Mouse (Mus musculus): ENCODE results near the gene Arhgef19. TPM values are rescaled to one million over a fixed set of nuclear protein-coding genes. Genes with fewer than 3 reads are reported as not detected.
A peak's percentile ranks its signal among the peaks of the same experiment; 100 is the strongest.

Gene Arhgef19
- polyA plus RNA-seq, 1 experiment from 2014 or later: 19.2 TPM

- Histone ChIP-seq H3K9me3 (no peaks in the 10 kb centered on the region), H3K4me3 (peak overlapping the region; percentile 33), H3K27me3 (peaks cover 40% of the 10 kb centered on the region), H3K4me1 (peaks cover 41% of the 10 kb centered on the region), H3K9ac (no peak overlapping the region), H3K36me3 (no peaks in the 10 kb centered on the region), H3K27ac (no peak overlapping the region), H3K4me2 (peak overlapping the region; percentile 61)
- no peak for ATAC-seq (ENCODE audit: borderline replicate concordance, extremely low read depth, low FRiP score, low TSS enrichment)
- 3% methylated on average over 36 of the region's 47 CpGs for WGBS
Measured at GRCm38 (mm10) chr4:141291571-141292375, 52.5 kb downstream of the Arhgef19 start.

DNA sequence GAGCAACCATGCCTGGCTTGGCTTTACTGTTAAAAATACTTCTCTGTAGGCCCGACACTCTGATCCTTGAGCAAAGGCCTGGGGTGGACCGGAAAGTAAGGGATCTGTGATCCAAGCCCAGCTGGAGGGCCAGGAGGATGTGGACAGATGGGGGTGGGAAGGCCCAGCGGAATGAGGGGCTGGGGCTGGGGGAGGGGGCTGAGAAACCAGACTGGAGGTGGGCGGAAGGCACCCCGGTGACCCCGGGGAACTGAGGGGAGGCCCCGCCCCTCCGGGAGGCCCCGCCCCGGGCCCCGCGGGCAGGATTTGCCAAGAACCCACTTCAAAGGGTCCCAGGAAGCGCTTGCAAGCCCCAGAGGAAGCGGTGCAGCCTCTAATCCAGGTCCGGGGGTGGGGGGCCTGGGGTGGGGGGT, 56.5 kb downstream of the Arhgef19 start:
- Histone ChIP-seq H3K36me3 (no peaks in the 10 kb centered on the region), H3K9ac (no peak overlapping the region; the same call in 1 of the 2 replicates), H3K27me3 (peaks cover 39% of the 10 kb centered on the region), H3K4me2 (peak overlapping the region; percentile 44), H3K4me3 (peak overlapping the region; percentile 10; the same call in 1 of the 2 replicates), H3K4me1 (peaks cover 39% of the 10 kb centered on the region), H3K27ac (no peak overlapping the region), H3K9me3 (no peaks in the 10 kb centered on the region)
- no peak for ATAC-seq (ENCODE audit: borderline replicate concordance, extremely low read depth, low FRiP score, low TSS enrichment)
- WGBS: 6% methylated on average over 12 of the region's 15 CpGs

DNA sequence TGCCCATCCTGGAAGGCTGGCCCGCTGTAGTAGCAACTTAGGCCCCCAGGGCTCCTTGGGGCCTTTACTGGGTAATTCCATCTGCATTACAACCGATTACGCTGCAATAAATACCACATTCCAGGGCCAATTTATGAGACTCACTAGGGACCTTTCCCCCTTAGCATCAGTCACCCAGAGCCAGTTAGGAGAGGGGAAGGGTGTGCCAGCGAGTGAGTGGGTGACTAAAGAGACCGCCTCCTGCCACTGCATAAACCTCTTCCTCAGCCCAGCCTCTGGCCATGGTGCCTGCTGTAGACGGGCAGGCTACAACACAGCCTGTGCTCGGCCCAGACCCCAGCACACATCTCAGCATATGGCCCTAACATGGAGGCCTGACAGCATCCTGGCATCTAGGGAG, 58.6 kb downstream of the Arhgef19 start:
- 66% methylated on average over 7 of the region's 7 CpGs for WGBS
- H3K4me2 ChIP-seq: no peak overlapping the region
- H3K36me3 ChIP-seq: no peaks in the 10 kb centered on the region
- no peak overlapping the region for H3K4me3 ChIP-seq
- ATAC-seq (ENCODE audit: borderline replicate concordance, extremely low read depth, low FRiP score, low TSS enrichment): no peak
- no peaks in the 10 kb centered on the region for H3K9me3 ChIP-seq
- no peak overlapping the region for H3K27ac ChIP-seq
- H3K9ac ChIP-seq: no peak overlapping the region
- H3K27me3 ChIP-seq: peaks cover 41% of the 10 kb centered on the region
- H3K4me1 ChIP-seq: peaks cover 38% of the 10 kb centered on the region

DNA sequence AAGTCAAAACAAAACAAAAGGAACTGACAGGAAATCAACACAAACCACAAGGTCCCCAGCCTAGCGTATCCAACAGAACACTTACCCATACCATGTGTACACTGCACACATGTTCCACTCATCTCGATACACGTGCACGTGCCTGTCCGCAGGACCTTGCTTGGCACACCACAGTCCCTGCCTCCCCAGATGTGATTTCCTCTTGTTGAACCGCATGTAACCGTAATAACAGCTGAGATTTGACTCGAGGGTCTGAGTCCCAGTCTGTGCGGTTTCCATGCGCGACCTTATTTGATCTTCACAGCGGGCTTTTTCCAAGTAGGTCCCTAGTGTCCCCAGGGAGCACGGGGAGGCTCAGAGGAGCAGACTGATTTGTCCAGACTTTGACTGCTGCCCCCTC, 60.1 kb downstream of the Arhgef19 start:
- peaks cover 50% of the 10 kb centered on the region for H3K4me1 ChIP-seq
- no peak overlapping the region for H3K27ac ChIP-seq
- peaks cover 44% of the 10 kb centered on the region for H3K27me3 ChIP-seq
- 48% methylated on average over 13 of the region's 13 CpGs for WGBS
- ATAC-seq (ENCODE audit: borderline replicate concordance, extremely low read depth, low FRiP score, low TSS enrichment): no peak
- no peaks in the 10 kb centered on the region for H3K9me3 ChIP-seq
- no peak overlapping the region for H3K4me2 ChIP-seq
- no peak overlapping the region for H3K9ac ChIP-seq
- no peak overlapping the region for H3K4me3 ChIP-seq
- no peaks in the 10 kb centered on the region for H3K36me3 ChIP-seq

- H3K4me3 ChIP-seq: no peak overlapping the region
- H3K9ac ChIP-seq: no peak overlapping the region
- H3K4me1 ChIP-seq: peaks cover 52% of the 10 kb centered on the region
- no peak overlapping the region for H3K4me2 ChIP-seq
- H3K27me3 ChIP-seq: peaks cover 44% of the 10 kb centered on the region
- no peak for ATAC-seq (ENCODE audit: borderline replicate concordance, extremely low read depth, low FRiP score, low TSS enrichment)
- WGBS: 52% methylated on average over 4 of the region's 4 CpGs
- H3K36me3 ChIP-seq: no peaks in the 10 kb centered on the region
- H3K27ac ChIP-seq: no peak overlapping the region
- no peaks in the 10 kb centered on the region for H3K9me3 ChIP-seq
Measured at GRCm38 (mm10) chr4:141300196-141300595, 60.9 kb downstream of the Arhgef19 start.

DNA sequence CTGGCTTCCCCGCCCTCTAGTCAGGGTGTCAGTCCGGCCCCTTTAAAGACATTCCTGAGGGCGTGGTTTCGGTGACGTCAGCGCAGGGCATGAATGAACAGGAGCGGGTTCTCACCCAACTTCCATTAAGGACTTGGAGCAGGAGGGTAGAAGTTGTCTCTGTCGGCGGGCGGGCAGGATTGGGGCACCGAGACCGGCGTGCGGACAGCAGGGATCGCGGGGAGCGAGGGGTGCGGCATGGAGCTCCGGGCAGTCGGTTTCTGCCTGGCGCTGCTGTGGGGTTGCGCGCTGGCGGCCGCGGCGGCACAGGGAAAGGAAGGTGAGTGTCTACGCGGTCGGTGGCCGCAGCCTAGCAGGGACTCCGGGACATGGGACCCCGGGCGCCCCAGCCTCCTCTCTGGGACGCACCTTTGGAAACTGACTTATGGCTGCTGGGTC, 61.8 kb downstream of the Arhgef19 start, which contains the start of gene Epha2:
TSS of gene Epha2 (plus strand) at position 125 of the 438 bp plus-strand sequence.
- peak; percentile 50; the same call in 1 of the 2 replicates for ATAC-seq (ENCODE audit: borderline replicate concordance, extremely low read depth, low FRiP score, low TSS enrichment)
- H3K4me2 ChIP-seq: peak within 1 kb of the TSS; percentile 91
- peak within 1 kb of the TSS; percentile 89 for H3K4me3 ChIP-seq
- WGBS: 1% methylated on average over 28 of the region's 35 CpGs
- no peaks in the 10 kb centered on the region for H3K9me3 ChIP-seq
- H3K27ac ChIP-seq: peak within 1 kb of the TSS; percentile 76
- H3K27me3 ChIP-seq: peaks cover 44% of the 10 kb centered on the region
- peaks cover 52% of the 10 kb centered on the region for H3K4me1 ChIP-seq
- peak within 1 kb of the TSS; percentile 86 for H3K9ac ChIP-seq
- H3K36me3 ChIP-seq: no peaks in the 10 kb centered on the region

- no peaks in the 10 kb centered on the region for H3K36me3 ChIP-seq
- WGBS: 1% methylated on average over 51 of the region's 51 CpGs
- no peaks in the 10 kb centered on the region for H3K9me3 ChIP-seq
- H3K4me3 ChIP-seq: peak overlapping the region; percentile 89
- H3K4me2 ChIP-seq: peak overlapping the region; percentile 91
- H3K9ac ChIP-seq: peak overlapping the region; percentile 86
- H3K27me3 ChIP-seq: peaks cover 44% of the 10 kb centered on the region
- H3K27ac ChIP-seq: peak overlapping the region; percentile 76
- ATAC-seq (ENCODE audit: borderline replicate concordance, extremely low read depth, low FRiP score, low TSS enrichment): no peak
- H3K4me1 ChIP-seq: peaks cover 59% of the 10 kb centered on the region
Measured at GRCm38 (mm10) chr4:141301591-141302427, 62.5 kb downstream of the Arhgef19 start.

GRCm38 (mm10) chr4:141302428-141303401, 63.4 kb downstream of the Arhgef19 start:
- Histone ChIP-seq H3K27ac (peak overlapping the region; percentile 76), H3K27me3 (peaks cover 40% of the 10 kb centered on the region), H3K9me3 (no peaks in the 10 kb centered on the region), H3K36me3 (no peaks in the 10 kb centered on the region), H3K4me2 (peak overlapping the region; percentile 91), H3K4me1 (peaks cover 61% of the 10 kb centered on the region), H3K9ac (peak overlapping the region; percentile 86), H3K4me3 (peak overlapping the region; percentile 89)
- 11% methylated on average over 27 of the region's 27 CpGs for WGBS
- ATAC-seq (ENCODE audit: borderline replicate concordance, extremely low read depth, low FRiP score, low TSS enrichment): no peak

DNA sequence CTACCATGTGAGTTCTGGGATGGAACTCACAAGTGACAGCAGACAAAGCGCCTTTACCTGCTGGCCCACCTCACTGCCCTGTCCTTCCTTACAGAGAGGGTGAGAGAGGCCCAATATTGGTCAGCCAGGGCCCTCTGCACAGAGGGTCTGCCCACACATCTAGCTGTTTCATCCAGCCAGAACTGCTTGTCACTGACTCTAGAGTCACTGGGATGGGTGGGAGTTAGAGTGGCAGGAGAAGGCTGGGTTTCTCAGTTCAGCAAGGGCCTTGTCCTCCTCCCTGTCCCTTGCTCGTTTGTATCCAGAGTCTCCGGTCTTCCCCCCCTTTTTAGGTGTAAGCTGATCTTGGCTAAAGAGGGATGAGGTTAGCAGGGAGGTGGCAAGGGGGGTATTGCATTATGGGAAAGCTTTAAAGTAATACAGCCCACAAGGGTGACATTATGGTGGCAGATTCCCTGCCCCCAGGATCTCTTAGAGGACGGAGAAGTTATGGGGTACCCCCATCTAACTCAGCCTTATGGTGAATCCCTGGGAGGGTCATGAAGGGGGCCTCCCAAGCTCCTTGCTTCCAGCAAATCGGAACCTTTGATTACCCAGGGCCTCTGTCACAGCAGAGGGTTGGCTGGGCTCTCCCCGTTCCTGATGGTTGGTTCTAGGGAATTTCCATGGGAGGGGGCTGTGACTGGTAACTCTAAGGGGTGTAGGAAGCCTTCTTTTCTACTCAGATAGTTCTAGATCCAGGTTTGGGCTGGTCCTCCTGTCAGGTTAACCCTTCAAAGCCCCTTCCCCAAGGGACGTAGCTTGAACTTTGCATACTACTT, 64.3 kb downstream of the Arhgef19 start:
- Histone ChIP-seq H3K4me3 (peak overlapping the region; percentile 89), H3K9ac (peak overlapping the region; percentile 86), H3K27me3 (peaks cover 35% of the 10 kb centered on the region), H3K36me3 (peaks cover 3% of the 10 kb centered on the region; the same call in 1 of the 2 replicates), H3K27ac (no peak overlapping the region), H3K9me3 (no peaks in the 10 kb centered on the region), H3K4me2 (peak overlapping the region; percentile 91), H3K4me1 (peaks cover 61% of the 10 kb centered on the region)
- WGBS: 43% methylated on average over 7 of the region's 7 CpGs
- no peak for ATAC-seq (ENCODE audit: borderline replicate concordance, extremely low read depth, low FRiP score, low TSS enrichment)

DNA sequence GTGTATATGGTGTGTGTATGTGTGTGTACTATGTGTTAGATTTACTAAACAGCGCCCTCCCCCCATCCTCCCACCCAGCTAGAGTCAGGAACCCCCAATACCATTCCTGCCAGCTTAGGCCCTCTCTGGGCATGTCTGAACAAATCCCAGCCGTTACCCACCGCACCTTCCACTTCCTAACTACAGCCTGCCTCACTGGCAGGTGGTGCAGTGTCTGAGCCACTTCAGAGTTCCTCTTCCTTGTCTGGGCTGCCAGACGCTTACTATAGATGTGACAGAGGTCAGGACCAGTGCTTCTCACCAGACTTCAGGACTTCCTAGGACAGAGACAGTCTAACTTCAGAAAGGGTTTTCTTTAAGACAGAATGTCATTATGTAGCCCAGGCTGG, 64.9 kb downstream of the Arhgef19 start:
- peak overlapping the region; percentile 91 for H3K4me2 ChIP-seq
- no peak overlapping the region for H3K27ac ChIP-seq
- H3K9ac ChIP-seq: 0 out of 2 replicates have a peak overlapping the region, but pooled peaks have one; percentile 86
- no peak for ATAC-seq (ENCODE audit: borderline replicate concordance, extremely low read depth, low FRiP score, low TSS enrichment)
- peaks cover 66% of the 10 kb centered on the region for H3K4me1 ChIP-seq
- peak overlapping the region; percentile 89; the same call in 1 of the 2 replicates for H3K4me3 ChIP-seq
- 65% methylated on average over 4 of the region's 4 CpGs for WGBS
- no peaks in the 10 kb centered on the region for H3K9me3 ChIP-seq
- H3K27me3 ChIP-seq: peaks cover 35% of the 10 kb centered on the region
- peaks cover 8% of the 10 kb centered on the region; the same call in 1 of the 2 replicates for H3K36me3 ChIP-seq
